Mouse (Mus musculus) embryonic fibroblast, embryonic 13.5 days (primary cell): ENCODE results near the gene Hist1h3g.
"Not testable (repeated sequence)": the region's sequence is repeated elsewhere in the genome, so short reads cannot be mapped to it uniquely, and the experiment has no call there.

Experiments used
- CTCF ChIP-seq: IDR thresholded peaks from 2 replicates; pipeline ENCODE4 v1.5.1; 2011; ENCODE audit warnings: mild to moderate bottlenecking, control low read depth, low read length, moderate library complexity, borderline replicate concordance; ENCODE audit not compliant: insufficient read depth
- POLR2A ChIP-seq: IDR thresholded peaks from 2 replicates; pipeline ENCODE4 v1.6.1; 2011; ENCODE audit warnings: low read depth, mild to moderate bottlenecking, control low read depth, low read length, moderate library complexity

GRCm38 (mm10) chr13:23561531-23561882 is 26.3 kb downstream of the Hist1h3g start:
- not testable (repeated sequence) for TF ChIP-seq CTCF, POLR2A
